In genomic region chr3:96273591-96274465, GRCm38 (mm10) we compare ENCODE assay signal across 16 mouse cellular contexts. TPM values are rescaled to one million over a fixed set of nuclear protein-coding genes. Genes with fewer than 3 reads are reported as not detected.
DNase-seq lines count a peak whose midpoint lies in the region; ATAC-seq and TF ChIP-seq lines count a peak whose summit lies in the region.
"Had no signal": no experiment of that assay in that cellular context is flagged by ENCODE, and none has a peak within 500 bp of the region (broad histone marks: within the 10 kb centered on the region; RNA-seq: fewer than 3 reads in every experiment).

No protein-coding gene starts in this region.

- no peaks in the 10 kb centered on the region for H3K27me3 ChIP-seq in erythroblast, embryonic 14.5 days (ENCODE audit: control insufficient read depth)
- 0 out of 2 replicates have a peak, but pooled peaks cover 2% of the 10 kb centered on the region for H3K27me3 ChIP-seq in small intestine, adult 2 months (ENCODE audit: control insufficient read depth, insufficient read depth, low read length)
- H3K27me3 ChIP-seq: limb, embryonic 12.5 days had no signal

- peaks cover 7% of the 10 kb centered on the region for H3K36me3 ChIP-seq in erythroblast, embryonic 14.5 days (ENCODE audit: control insufficient read depth)
- no peaks in the 10 kb centered on the region for H3K36me3 ChIP-seq in small intestine, adult 2 months (ENCODE audit: control insufficient read depth, insufficient read depth, low read length)
- H3K36me3 ChIP-seq: limb, embryonic 12.5 days had no signal

- WGBS in small intestine, adult 2 months, result 88% methylated on average over 17 of the region's 17 CpGs

- H3K4me1 ChIP-seq in erythroblast, embryonic 14.5 days (ENCODE audit: control insufficient read depth), result peaks cover 46% of the 10 kb centered on the region
- peaks cover 3% of the 10 kb centered on the region; the same call in 1 of the 2 replicates for H3K4me1 ChIP-seq in small intestine, adult 2 months (ENCODE audit: control insufficient read depth, insufficient read depth, insufficient read length, low read length)

- intact Hi-C loops in left cerebral cortex, postnatal 36 days (cut with DNase I), result no loop called here

- TF ChIP-seq CTCF in small intestine, adult 2 months (IDR thresholded peaks at IDR 0.05; ENCODE audit: extremely low read depth, insufficient read length, insufficient replicate concordance, low read depth, low read length), result no peak

- 0 out of 2 replicates have a peak overlapping the region, but pooled peaks have one; percentile 15 for H3K27ac ChIP-seq in small intestine, adult 2 months (ENCODE audit: insufficient read depth, low read depth, low read length)
- H3K27ac ChIP-seq: kidney, postnatal 0 days; limb, embryonic 12.5 days had no signal

- peak overlapping the region; percentile 66 for H3K4me3 ChIP-seq in erythroblast, embryonic 14.5 days (replicated peaks)
- no peak overlapping the region for H3K4me3 ChIP-seq in small intestine, adult 2 months (ENCODE audit: low read depth, low read length)
- H3K4me3 ChIP-seq: limb, embryonic 12.5 days had no signal

- ATAC-seq in erythroblast, adult 5-6 weeks (replicated peaks; ENCODE audit: low FRiP score, poor library complexity, severe bottlenecking), result no peak
- peak; percentile 32 for ATAC-seq in activated CD4-positive, CD25-positive, alpha-beta regulatory T cell, adult 4 months

- H3K9me3 ChIP-seq in erythroblast, embryonic 14.5 days (ENCODE audit: control insufficient read depth, low read length), result no peaks in the 10 kb centered on the region
- H3K9me3 ChIP-seq: limb, embryonic 12.5 days had no signal

- DNase-seq in B cell, adult 2 months, result peak; percentile 37 to 43
- no peak for DNase-seq in right cerebral cortex, postnatal 36 days (ENCODE audit: low spot score in 2 of 2)
- no peak for DNase-seq in testis, postnatal 14 days (ENCODE audit: low spot score)
- DNase-seq in left cerebral cortex, postnatal 36 days (ENCODE audit: low spot score in 2 of 2), result no peak
- DNase-seq: adrenal gland, postnatal 36 days; cerebellum, postnatal 36 days; gastrocnemius, postnatal 25 days; heart, postnatal 4 days; lung, postnatal 36 days; right cerebral cortex, postnatal 14 days had no signal

- no peak for TF ChIP-seq POLR2A in small intestine, adult 2 months (IDR thresholded peaks at IDR 0.05; ENCODE audit: low read depth, low read length)

RNA-seq across cellular contexts. Expression of gene Hist2h2bb, which starts 4.3 kb away (rescaled TPM):
- polyA plus RNA-seq in erythroblast, embryonic 14.5 days (2012), result 0.89 and 1.4 TPM in 2 replicates
- total RNA-seq in erythroblast, adult 5-6 weeks (2015; ENCODE audit: low replicate concordance), result 715 and 759 TPM in 2 replicates
- total RNA-seq in erythroblast, adult 5-6 weeks (2017; ENCODE audit: low replicate concordance), result 2,995 and 4,039 TPM in 2 replicates
- 10 to 100 TPM in 1 of 2 experiments, 1 to 10 TPM in 1; 5.2 to 11.1 TPM for polyA plus RNA-seq in activated CD4-positive, CD25-positive, alpha-beta regulatory T cell, adult 4 months (2017; shearing (Covaris generic))
- polyA plus RNA-seq in small intestine, adult 2 months (2012; rRNA removed), result 8.4 and 8.7 TPM in 2 replicates
- total RNA-seq in left cerebral cortex, postnatal 36 days (2021), result 100 to 1,000 TPM; 148 to 154 TPM

RNA-seq across cellular contexts. Expression of gene Hist2h3b, which starts 5.4 kb away (rescaled TPM):
- polyA plus RNA-seq in erythroblast, embryonic 14.5 days (2012), result 24.1 and 60.1 TPM in 2 replicates
- total RNA-seq in erythroblast, adult 5-6 weeks (2015; ENCODE audit: low replicate concordance), result 373 and 489 TPM in 2 replicates
- 312 and 340 TPM in 2 replicates for total RNA-seq in erythroblast, adult 5-6 weeks (2017; ENCODE audit: low replicate concordance)
- 10 to 100 TPM; 23.4 to 32.3 TPM for polyA plus RNA-seq in activated CD4-positive, CD25-positive, alpha-beta regulatory T cell, adult 4 months (2017; shearing (Covaris generic))
- 77.4 and 102 TPM in 2 replicates for polyA plus RNA-seq in small intestine, adult 2 months (2012; rRNA removed)
- 10 to 100 TPM; 60.7 to 62.3 TPM for total RNA-seq in left cerebral cortex, postnatal 36 days (2021)

RNA-seq across cellular contexts. Expression of gene Hist2h4, which starts 10.7 kb away (rescaled TPM):
- 3.1 and 7.2 TPM in 2 replicates for polyA plus RNA-seq in erythroblast, embryonic 14.5 days (2012)
- total RNA-seq in erythroblast, adult 5-6 weeks (2015; ENCODE audit: low replicate concordance), result 114 and 128 TPM in 2 replicates
- 46.8 and 67.0 TPM in 2 replicates for total RNA-seq in erythroblast, adult 5-6 weeks (2017; ENCODE audit: low replicate concordance)
- polyA plus RNA-seq in activated CD4-positive, CD25-positive, alpha-beta regulatory T cell, adult 4 months (2017; shearing (Covaris generic)), result 1 to 10 TPM; 1.9 to 2.2 TPM
- 4.2 and 6.3 TPM in 2 replicates for polyA plus RNA-seq in small intestine, adult 2 months (2012; rRNA removed)
- total RNA-seq in left cerebral cortex, postnatal 36 days (2021), result 10 to 100 TPM; 27.9 to 34.6 TPM

RNA-seq across cellular contexts. Expression of gene Fcgr1, which starts 19.9 kb away (rescaled TPM):
- polyA plus RNA-seq in erythroblast, embryonic 14.5 days (2012), result not detected in 2 replicates
- 9.0 and 10.8 TPM in 2 replicates for total RNA-seq in erythroblast, adult 5-6 weeks (2015; ENCODE audit: low replicate concordance)
- total RNA-seq in erythroblast, adult 5-6 weeks (2017; ENCODE audit: low replicate concordance), result 4.0 and 4.5 TPM in 2 replicates
- not detected for polyA plus RNA-seq in activated CD4-positive, CD25-positive, alpha-beta regulatory T cell, adult 4 months (2017; shearing (Covaris generic))
- polyA plus RNA-seq in small intestine, adult 2 months (2012; rRNA removed), result 1.8 and 2.4 TPM in 2 replicates
- 1 to 10 TPM; 2.1 to 2.2 TPM for total RNA-seq in left cerebral cortex, postnatal 36 days (2021)

RNA-seq across cellular contexts. Expression of gene Hist2h3c1, which starts 27.3 kb away (rescaled TPM):
- polyA plus RNA-seq in erythroblast, embryonic 14.5 days (2012), result not detected in 2 replicates
- total RNA-seq in erythroblast, adult 5-6 weeks (2015; ENCODE audit: low replicate concordance), result 16.7 and 20.9 TPM in 2 replicates
- 15.1 TPM in 1 of 2 replicates, not detected in the other for total RNA-seq in erythroblast, adult 5-6 weeks (2017; ENCODE audit: low replicate concordance)
- not detected for polyA plus RNA-seq in activated CD4-positive, CD25-positive, alpha-beta regulatory T cell, adult 4 months (2017; shearing (Covaris generic))
- not detected in 2 replicates for polyA plus RNA-seq in small intestine, adult 2 months (2012; rRNA removed)
- not detected for total RNA-seq in left cerebral cortex, postnatal 36 days (2021)
- total RNA-seq: adrenal gland, postnatal 36 days; gastrocnemius, postnatal 25 days had no signal
- polyA plus RNA-seq: limb, embryonic 12.5 days had no signal

Comparison
In these comparisons a context has a peak if more than half of its experiments do, and no peak if none do; other contexts are left out.
1. DNase-seq: peak in B cell, adult 2 months (2 of 2); none in right cerebral cortex, postnatal 36 days (0 of 2), testis, postnatal 14 days (single experiment) and left cerebral cortex, postnatal 36 days (0 of 2).